Mouse (Mus musculus) limb, embryonic 12.5 days (tissue): ENCODE data around the gene Vcpkmt. TPM values are rescaled to one million over a fixed set of nuclear protein-coding genes. Genes with fewer than 3 reads are reported as not detected.
A peak's percentile ranks its signal among the peaks of the same experiment; 100 is the strongest.

Experiments
- ATAC-seq: fragments of 200-750 bp; cut with Nextera tagmentation; 2 replicates; pipeline ENCODE4 v1.8.0; 2017; ENCODE audit warnings: low read depth, moderate TSS enrichment; ENCODE audit not compliant: insufficient number of reproducible peaks, insufficient read depth, low FRiP score, low TSS enrichment
- H3K27ac ChIP-seq: fragments of 300-500 bp; sonication (generic); 2 replicates; pipeline ENCODE4 v1.5.1; 2016; ENCODE audit warnings: mild to moderate bottlenecking, moderate library complexity
- H3K27me3 ChIP-seq: fragments of 300-500 bp; sonication (generic); 2 replicates; pipeline ENCODE4 v1.6.1; 2016; ENCODE audit warnings: mild to moderate bottlenecking, moderate library complexity
- H3K36me3 ChIP-seq: fragments of 300-500 bp; sonication (generic); 2 replicates; pipeline ENCODE4 v1.6.1; 2016; ENCODE audit warnings: mild to moderate bottlenecking, moderate library complexity
- H3K4me1 ChIP-seq: fragments of 300-500 bp; sonication (generic); replicated peaks from 2 replicates; pipeline ENCODE4 v1.6.1; 2016
- H3K4me2 ChIP-seq: fragments of 300-500 bp; sonication (generic); 2 replicates; pipeline ENCODE4 v1.6.1; 2016; ENCODE audit warnings: mild to moderate bottlenecking, moderate library complexity
- H3K4me3 ChIP-seq: fragments of 300-500 bp; sonication (generic); replicated peaks from 2 replicates; pipeline ENCODE4 v1.5.1; 2016; ENCODE audit warnings: mild to moderate bottlenecking
- H3K9ac ChIP-seq: fragments of 300-500 bp; sonication (generic); replicated peaks from 2 replicates; pipeline ENCODE4 v1.6.1; 2016; ENCODE audit warnings: mild to moderate bottlenecking, moderate library complexity
- H3K9me3 ChIP-seq: fragments of 300-500 bp; sonication (generic); 2 replicates; pipeline ENCODE4 v1.6.1; 2016; ENCODE audit warnings: mild to moderate bottlenecking, moderate library complexity
- WGBS: fragments of 180-500 bp; shearing (Covaris S2); methylation state at CpG from one replicate; pipeline ENCODE4 v1.1.7; 2016; 5-methylcytosine and 5-hydroxymethylcytosine counted together
- microRNA-seq: library from miRNA; unstranded; fragments of <30 nt; microRNA quantifications from one replicate; pipeline ENCODE4, GENCODE M21; 2017
- polyA plus RNA-seq: library from polyadenylated mRNA; unstranded; fragments of >200 nt; fragmentation: Nextera tagmentation; extraction: Ambion mirVana; gene quantifications from 2 replicates; pipeline ENCODE4 v1.2.1, GENCODE M21; 2016

Vcpkmt gene
- polyA plus RNA-seq, 1 experiment from 2014 or later: 38.2 TPM

DNA sequence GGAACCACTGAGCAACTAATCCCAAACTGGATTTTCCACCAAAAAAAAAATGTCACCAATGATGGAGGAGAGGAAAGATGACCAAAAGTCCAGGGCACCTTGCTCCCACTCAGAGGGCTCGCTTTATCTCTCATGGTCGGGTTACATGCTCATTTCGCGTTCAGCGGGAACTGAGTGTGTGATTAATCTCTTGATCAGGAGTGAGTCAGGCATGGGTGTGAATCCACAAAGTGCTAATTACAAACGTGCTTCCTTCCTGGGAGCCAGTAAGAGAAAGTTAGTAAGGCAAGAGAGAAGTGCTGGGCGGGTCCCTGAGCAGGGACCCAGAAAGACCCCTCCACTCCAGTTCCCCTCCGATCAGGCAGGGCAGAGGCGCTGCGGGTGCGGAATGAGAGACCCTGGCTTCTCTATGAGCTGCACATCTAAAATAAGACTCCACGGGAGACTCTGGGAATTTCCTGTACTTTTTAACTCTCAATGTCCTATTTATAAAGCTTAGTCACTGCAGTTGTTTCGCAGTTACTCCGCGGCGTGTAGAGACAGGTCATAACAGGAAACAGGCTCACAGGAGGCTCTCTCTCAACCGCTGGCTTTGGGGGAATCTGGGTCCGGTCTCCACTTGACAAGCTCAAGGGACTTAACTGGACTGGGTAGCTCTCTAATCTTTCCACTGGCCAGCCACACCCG is 45.0 kb downstream of the Vcpkmt start:
- Histone ChIP-seq H3K9me3 (no peaks in the 10 kb centered on the region), H3K27me3 (no peaks in the 10 kb centered on the region), H3K9ac (no peak overlapping the region), H3K4me3 (0 out of 2 replicates have a peak overlapping the region, but pooled peaks have one; percentile 7), H3K27ac (peak overlapping the region; percentile 86), H3K36me3 (no peaks in the 10 kb centered on the region), H3K4me2 (peak overlapping the region; percentile 42), H3K4me1 (peaks cover 35% of the 10 kb centered on the region)
- ATAC-seq: 0 out of 2 replicates have a peak, but pooled peaks have one; percentile 9
- WGBS: 33% methylated on average over 19 of the region's 19 CpGs

DNA sequence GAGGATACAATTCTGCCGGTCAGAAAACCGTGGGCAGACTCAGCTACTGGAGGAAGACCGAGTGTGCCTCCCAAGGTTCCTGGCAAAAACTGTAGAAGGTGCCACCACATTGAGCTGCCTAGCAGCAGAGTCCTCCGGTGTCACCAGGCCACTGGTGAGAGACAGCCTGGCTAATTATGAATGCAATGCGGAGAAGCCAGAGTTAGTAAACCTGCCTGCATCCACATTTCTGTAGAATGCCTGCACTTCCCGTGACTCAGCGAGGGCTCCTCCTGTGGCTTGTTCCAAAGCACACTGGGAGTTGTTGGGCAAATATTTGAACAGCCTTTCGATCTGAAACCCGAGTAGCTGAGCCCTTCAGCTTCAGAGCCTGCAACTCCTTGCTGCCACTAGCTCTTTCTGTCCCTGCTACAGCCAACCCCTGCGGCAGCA is 45.6 kb downstream of the Vcpkmt start:
- H3K9ac ChIP-seq: no peak overlapping the region
- peaks cover 35% of the 10 kb centered on the region for H3K4me1 ChIP-seq
- WGBS: 26% methylated on average over 10 of the region's 10 CpGs
- no peaks in the 10 kb centered on the region for H3K9me3 ChIP-seq
- H3K4me2 ChIP-seq: peak overlapping the region; percentile 42
- no peak for ATAC-seq
- no peaks in the 10 kb centered on the region for H3K27me3 ChIP-seq
- H3K36me3 ChIP-seq: no peaks in the 10 kb centered on the region
- peak overlapping the region; percentile 86 for H3K27ac ChIP-seq
- H3K4me3 ChIP-seq: no peak overlapping the region

DNA sequence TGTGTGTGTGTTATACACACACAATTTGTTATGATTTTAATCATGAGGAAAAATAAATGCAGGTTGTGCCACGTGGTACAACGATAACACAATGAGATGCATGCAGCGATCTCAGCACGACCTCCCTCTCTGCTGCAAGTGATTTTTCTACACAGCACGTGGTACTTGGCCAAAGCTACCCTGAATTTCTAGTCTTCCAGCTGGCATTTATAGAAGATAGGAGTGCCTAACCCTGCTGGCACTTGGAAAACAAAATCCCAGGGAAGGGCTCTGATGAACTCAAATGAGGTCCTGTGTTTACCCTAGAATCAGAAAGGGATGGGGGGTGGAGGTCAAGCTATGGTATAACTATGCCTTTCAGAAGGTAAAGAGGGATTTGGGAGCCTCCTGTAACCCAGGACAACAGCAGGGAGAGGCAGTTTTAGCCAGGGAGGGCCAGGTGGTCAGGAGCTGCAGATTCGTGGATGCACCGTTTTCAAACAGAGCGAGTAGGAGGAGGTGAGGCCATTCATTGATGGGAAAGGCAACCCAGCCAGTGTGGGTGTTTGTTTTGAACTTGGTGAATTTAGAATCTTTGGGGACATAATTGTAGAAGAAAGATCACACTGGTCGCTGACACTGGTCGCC is 46.1 kb downstream of the Vcpkmt start:
- Histone ChIP-seq H3K4me1 (peaks cover 33% of the 10 kb centered on the region), H3K27me3 (no peaks in the 10 kb centered on the region), H3K9ac (no peak overlapping the region), H3K9me3 (no peaks in the 10 kb centered on the region), H3K4me2 (peak overlapping the region; percentile 42; the same call in 1 of the 2 replicates), H3K4me3 (no peak overlapping the region), H3K36me3 (no peaks in the 10 kb centered on the region), H3K27ac (peak overlapping the region; percentile 86)
- WGBS: 72% methylated on average over 10 of the region's 10 CpGs
- ATAC-seq: no peak

DNA sequence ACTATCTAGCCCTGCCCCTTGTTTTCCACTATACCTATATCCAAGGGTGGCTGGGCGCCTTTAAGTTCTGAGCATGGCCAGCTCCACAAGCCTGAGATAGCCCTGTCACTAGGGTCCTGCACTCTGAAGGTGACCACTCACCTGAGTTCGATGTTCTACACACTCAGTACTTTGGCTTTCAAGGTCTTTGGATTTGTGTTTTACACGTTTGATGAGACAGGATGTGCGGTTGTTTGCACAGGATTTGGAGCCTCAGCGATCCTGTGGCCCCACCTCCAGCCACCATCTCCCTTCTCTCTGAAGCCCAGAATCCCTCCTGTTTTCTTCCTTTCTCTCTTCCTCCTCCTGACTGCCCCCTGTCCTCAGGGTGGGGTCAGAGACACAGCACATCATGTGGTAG is 49.6 kb downstream of the Vcpkmt start:
- Histone ChIP-seq H3K4me3 (no peak overlapping the region), H3K27me3 (no peaks in the 10 kb centered on the region), H3K9me3 (no peaks in the 10 kb centered on the region), H3K36me3 (no peaks in the 10 kb centered on the region), H3K4me2 (no peak overlapping the region), H3K27ac (no peak overlapping the region), H3K4me1 (peaks cover 17% of the 10 kb centered on the region), H3K9ac (no peak overlapping the region)
- ATAC-seq: no peak
- WGBS: 90% methylated on average over 5 of the region's 5 CpGs

DNA sequence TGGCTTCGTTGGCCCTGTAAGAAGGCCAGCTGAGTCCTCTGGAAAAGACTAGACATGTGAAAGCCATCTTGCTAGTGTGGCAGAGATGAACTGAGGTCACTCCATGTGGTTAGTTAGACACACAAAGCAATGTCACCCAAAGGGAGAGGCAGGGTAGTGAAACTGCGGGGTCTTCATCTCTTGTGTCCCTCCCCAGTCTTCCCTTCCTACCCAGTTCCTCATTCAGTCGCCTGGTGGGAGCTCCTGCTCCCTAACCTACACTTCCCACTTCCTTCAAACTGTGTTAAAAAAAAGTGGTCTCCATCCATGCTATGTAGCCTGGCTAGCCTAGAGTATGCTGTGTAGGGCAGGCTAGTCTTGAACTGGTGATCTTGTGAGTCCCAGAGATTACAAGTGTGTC is 50.3 kb downstream of the Vcpkmt start:
- no peaks in the 10 kb centered on the region for H3K36me3 ChIP-seq
- no peaks in the 10 kb centered on the region for H3K27me3 ChIP-seq
- no peak overlapping the region for H3K9ac ChIP-seq
- H3K4me3 ChIP-seq: no peak overlapping the region
- no peak overlapping the region for H3K4me2 ChIP-seq
- no peak overlapping the region for H3K27ac ChIP-seq
- peaks cover 10% of the 10 kb centered on the region for H3K4me1 ChIP-seq
- no peaks in the 10 kb centered on the region for H3K9me3 ChIP-seq
- WGBS: 79% methylated on average over 3 of the region's 3 CpGs
- no peak for ATAC-seq

DNA sequence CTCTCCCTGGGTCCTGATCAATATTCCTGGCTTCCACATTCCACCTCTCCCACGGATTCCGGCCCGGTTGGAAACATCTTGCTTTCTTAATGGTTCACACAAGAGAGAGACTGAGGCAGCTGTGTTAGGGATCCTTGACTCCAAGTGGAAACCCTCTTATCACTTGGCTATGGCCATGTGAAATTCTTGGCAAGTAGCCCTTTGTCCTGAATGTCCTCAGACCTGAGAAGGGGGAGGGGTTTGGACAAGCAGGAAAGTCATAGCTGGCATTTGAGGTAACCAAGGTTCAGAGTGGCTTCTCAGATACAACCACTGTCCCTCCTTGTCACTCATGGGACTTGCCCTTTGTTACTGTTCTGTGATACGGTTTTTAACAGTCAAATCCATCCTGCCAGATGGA is 50.7 kb downstream of the Vcpkmt start:
- no peak overlapping the region for H3K9ac ChIP-seq
- no peaks in the 10 kb centered on the region for H3K27me3 ChIP-seq
- no peak overlapping the region for H3K4me2 ChIP-seq
- H3K9me3 ChIP-seq: no peaks in the 10 kb centered on the region
- 91% methylated on average over 4 of the region's 4 CpGs for WGBS
- no peak overlapping the region for H3K27ac ChIP-seq
- no peak for ATAC-seq
- peaks cover 5% of the 10 kb centered on the region for H3K4me1 ChIP-seq
- H3K4me3 ChIP-seq: no peak overlapping the region
- H3K36me3 ChIP-seq: no peaks in the 10 kb centered on the region

DNA sequence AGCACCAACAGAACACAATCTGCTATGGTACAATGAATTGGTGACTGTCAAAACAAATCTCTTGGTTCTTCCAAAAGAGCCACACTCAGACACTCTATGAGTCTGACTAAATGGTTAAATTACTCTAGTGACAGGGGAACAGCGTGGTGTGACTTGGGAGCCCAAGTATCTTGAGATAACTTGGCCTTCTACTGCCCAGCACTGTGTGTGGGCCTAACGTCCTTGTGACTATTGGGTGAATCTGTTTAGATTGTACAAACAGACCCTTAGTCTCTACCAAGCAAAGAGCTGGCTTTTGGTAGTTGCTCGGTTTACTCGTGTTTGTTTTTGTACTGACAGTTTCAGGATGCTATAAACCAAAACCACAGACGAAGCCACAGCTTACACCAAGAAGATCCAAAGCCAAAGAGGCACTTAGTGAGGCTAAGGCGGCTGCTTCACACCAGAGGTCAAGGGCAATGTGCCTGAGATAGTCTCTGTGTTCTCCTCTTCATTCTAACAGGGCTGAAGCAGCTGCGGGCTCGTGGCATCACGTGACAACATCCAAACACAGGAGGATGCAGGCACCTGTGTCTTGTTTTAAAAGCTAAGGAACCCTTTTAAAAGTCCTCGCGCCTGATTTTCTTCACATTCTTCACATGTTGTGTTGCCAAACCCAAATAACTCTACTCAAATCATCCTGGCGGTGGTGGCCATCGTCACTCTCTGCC is 53.0 kb downstream of the Vcpkmt start:
- Histone ChIP-seq H3K27ac (no peak overlapping the region), H3K4me2 (no peak overlapping the region), H3K36me3 (no peaks in the 10 kb centered on the region), H3K9ac (no peak overlapping the region), H3K9me3 (no peaks in the 10 kb centered on the region), H3K4me3 (no peak overlapping the region), H3K27me3 (no peaks in the 10 kb centered on the region), H3K4me1 (peaks cover 6% of the 10 kb centered on the region)
- no peak for ATAC-seq
- 76% methylated on average over 13 of the region's 13 CpGs for WGBS

DNA sequence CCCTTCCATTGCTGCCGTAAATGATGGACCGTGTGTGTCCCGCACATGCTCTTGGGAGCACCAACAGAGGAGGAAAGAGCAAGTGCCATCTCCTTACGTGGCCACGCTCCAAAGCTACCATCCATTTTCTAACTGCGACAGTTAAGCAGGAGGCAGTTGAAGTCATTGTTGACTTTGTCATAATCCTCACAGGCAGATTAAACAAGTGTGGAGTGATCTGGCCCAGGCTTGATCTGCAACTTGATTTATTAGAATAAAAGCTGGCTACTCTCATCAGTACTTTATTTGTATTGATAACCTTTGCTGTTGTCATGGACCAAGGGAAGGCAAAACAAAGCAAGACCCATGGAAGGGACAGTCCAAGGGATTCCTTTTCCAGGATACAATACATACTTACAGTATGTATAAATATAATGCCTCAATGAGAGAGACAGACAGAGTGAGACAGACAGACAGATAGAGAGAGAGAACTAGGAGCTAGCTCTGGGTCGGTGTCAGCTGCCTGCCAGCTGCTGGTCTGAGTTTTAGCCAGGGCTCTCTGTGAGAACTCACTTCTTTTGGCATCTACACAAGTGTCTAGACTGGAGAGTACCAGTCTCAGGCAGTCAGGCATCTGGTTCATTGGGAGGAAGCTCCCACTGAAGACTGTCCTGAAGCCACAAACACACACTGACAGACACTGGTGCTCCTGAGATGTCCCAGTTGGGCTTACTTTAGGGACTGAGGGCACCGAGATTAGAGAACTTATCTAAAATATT is 54.4 kb downstream of the Vcpkmt start:
- no peaks in the 10 kb centered on the region for H3K36me3 ChIP-seq
- H3K27me3 ChIP-seq: no peaks in the 10 kb centered on the region
- no peak overlapping the region for H3K4me3 ChIP-seq
- H3K9me3 ChIP-seq: no peaks in the 10 kb centered on the region
- no peak overlapping the region for H3K9ac ChIP-seq
- H3K4me1 ChIP-seq: peaks cover 16% of the 10 kb centered on the region
- H3K4me2 ChIP-seq: no peak overlapping the region
- no peak for ATAC-seq
- WGBS: 91% methylated on average over 8 of the region's 8 CpGs
- H3K27ac ChIP-seq: no peak overlapping the region

Small RNAs within 50 kb of the gene (microRNA-seq; reads per million reads assigned to microRNA genes)
- not detected for gene Gm23018

Other genes with a start within 250 kb of the Vcpkmt start
- 95.1 and 99.3 TPM in 2 replicates for gene Nemf, start 225.9 kb downstream of the Vcpkmt start, polyA plus RNA-seq
- 65.3 and 66.1 TPM in 2 replicates for gene Arf6, start 210.9 kb downstream of the Vcpkmt start, polyA plus RNA-seq
- gene Gm9887, start 210.6 kb downstream of the Vcpkmt start, polyA plus RNA-seq: 1.7 and 2.0 TPM in 2 replicates
- 9.4 and 9.9 TPM in 2 replicates for gene Sos2, start 98.8 kb upstream of the Vcpkmt start, polyA plus RNA-seq
- gene L2hgdh, start 141.8 kb upstream of the Vcpkmt start, polyA plus RNA-seq: 19.6 and 22.3 TPM in 2 replicates
- gene Atp5s, start 141.9 kb upstream of the Vcpkmt start, polyA plus RNA-seq: 28.1 and 33.4 TPM in 2 replicates
- 0.88 and 1.2 TPM in 2 replicates for gene Cdkl1, start 208.2 kb upstream of the Vcpkmt start, polyA plus RNA-seq